Mouse (Mus musculus) hematopoietic stem cell, adult 5-6 weeks (primary cell): ENCODE measurements around the gene Mex3a. TPM values are rescaled to one million over a fixed set of nuclear protein-coding genes. Genes with fewer than 3 reads are reported as not detected.
A peak's percentile ranks its signal among the peaks of the same experiment; 100 is the strongest.

Experiments used
- ATAC-seq, 2 experiments: fragments of 125-278 bp in 1 of 2; replicated peaks in 1 of 2; 2 replicates each; pipeline ENCODE4 v1.8.0; 2016 to 2017; ENCODE audit warnings: inconsistent platforms in 2 of 2, mild to moderate bottlenecking in 2 of 2, moderate number of reproducible peaks in 2 of 2, low read depth in 1 of 2, moderate TSS enrichment in 1 of 2; ENCODE audit not compliant: low FRiP score in 2 of 2, poor library complexity in 2 of 2, severe bottlenecking in 2 of 2, insufficient read depth in 1 of 2, low TSS enrichment in 1 of 2
- total RNA-seq: library from RNA; stranded (forward); fragments of 172-1452, 232-1000 nt; gene quantifications from 2 replicates; pipeline ENCODE4 v1.2.3, GENCODE M21; 2017

Gene Mex3a
- total RNA-seq, 1 experiment from 2014 or later = 17.8 TPM

DNA sequence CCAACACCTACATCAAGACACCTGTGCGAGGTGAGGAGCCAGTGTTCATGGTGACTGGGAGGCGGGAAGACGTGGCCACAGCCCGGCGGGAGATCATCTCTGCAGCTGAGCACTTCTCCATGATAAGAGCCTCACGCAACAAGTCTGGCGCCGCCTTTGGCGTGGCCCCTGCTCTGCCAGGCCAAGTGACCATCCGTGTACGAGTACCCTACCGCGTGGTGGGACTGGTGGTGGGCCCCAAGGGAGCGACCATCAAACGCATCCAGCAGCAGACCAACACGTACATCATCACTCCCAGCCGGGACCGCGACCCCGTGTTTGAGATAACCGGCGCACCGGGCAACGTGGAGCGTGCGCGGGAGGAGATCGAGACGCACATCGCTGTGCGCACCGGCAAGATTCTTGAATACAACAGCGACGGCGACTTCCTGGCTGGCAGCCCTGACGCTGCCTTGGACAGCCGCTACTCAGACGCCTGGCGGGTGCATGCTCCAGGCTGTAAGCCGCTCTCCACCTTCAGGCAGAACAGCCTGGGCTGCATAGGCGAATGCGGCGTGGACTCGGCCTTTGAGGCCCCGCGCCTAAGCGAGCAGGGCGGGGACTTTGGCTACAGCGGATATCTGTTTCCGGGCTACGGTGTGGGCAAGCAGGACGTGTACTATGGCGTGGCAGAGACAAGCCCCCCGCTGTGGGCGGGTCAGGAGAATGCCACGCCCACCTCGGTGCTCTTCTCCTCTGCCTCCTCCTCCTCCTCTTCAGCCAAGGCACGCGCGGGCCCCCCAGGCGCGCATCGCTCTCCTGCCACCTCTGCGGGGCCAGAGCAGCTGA is 4.1 kb downstream of the Mex3a start:
- ATAC-seq = peak in 1 of 2 experiments; percentile 50; a peak in 3 of 4 replicates

DNA sequence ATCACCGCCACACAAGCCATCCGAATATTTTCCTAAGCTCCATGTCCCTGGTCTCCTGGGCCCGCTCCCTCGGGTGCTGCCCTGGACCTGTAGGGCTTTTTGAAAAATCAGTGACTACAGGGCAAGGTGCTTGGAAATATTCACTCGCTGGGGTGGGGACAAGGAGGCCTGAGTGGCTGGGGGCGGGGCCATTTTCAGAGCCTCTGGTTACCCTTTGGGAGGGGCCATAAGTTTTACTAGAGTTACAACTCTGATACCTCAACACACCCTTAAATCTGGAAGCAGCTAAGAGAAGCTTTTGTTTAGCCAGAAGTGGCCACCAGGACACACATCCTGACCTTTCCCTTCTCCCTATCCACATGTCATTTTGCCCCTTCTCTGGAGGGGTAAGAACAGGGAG is 5.0 kb downstream of the Mex3a start:
- no peak for ATAC-seq

DNA sequence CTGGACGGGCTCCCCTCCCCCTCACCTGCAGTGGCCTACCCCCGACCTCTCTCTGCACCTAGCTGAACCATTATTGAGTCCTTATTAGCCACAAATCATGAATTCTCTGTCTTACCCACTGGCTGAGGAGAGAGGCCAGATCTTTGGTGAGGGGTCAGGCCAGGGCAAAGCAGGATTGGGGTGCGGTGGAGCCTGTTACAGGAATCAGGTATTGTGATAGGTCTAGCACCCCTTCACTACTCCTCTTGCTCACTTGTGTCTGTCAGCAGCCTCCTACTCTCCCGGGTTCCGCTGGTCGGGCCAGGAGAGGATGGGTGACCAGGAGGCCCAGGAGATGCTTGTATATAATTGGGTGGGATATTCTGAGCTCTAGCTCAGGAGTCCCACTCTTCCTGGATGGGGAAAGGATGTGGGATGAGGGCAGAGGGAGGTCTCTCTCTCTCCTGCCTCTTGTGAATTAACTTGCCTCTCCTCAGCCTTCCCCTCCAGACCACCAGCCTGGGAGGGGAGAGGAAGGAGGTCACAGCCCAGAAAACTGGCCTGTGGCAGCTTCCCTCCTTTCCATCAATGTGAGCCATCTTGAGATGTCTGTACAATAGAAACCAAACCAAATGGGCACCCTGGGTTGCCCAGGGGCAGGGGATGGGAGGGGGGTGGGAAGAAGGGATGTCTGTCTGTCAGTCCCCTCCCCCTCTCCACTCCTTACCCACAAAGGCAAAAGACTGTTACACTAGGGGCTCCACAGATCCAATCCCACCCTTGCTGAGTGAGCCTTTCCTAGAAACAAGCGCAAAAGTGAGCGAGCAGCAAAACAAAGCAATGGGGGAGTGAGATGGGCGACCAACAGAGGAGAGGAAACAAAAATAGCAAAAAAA is 6.3 kb downstream of the Mex3a start:
- ATAC-seq = no peak

DNA sequence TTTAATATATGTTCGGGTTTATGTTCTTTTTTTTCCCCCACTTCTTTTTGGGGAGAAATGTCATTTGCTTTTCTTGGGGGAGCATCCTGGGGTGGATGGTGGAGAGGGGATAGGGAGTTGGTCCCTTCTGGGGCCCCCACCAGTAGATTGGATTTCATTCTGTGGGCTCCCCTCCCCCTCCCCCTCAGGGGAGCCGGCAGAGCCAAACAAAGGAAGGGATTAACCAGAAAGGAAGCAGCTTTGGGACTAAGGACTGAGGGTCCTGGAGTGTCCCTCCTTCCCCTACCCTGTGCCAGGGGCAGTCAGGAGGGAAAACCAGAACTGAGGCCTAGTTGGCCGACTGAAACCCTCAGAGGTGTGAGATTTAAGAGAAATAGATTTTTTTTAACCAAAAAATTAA is 7.2 kb downstream of the Mex3a start:
- no peak for ATAC-seq

DNA sequence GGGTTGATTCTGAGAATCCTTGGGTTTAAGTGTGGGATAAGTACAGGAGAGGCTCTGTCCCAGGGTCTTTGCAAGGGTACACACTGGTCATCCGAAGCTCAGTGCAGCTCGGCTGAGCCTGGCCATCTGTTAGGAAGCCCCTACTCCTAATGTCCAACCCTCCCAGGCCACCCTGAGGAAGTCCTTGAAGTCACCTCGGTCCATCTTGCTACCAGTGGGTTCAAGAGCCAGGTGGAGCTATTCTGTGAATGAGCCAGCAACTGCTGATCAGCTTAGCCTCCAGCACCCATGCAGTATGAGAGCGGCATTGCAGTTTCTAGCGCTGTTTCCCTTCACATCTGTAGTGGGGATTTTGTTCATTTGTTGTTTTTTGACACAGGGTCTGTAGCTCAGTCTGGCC is 7.9 kb downstream of the Mex3a start:
- ATAC-seq = no peak

DNA sequence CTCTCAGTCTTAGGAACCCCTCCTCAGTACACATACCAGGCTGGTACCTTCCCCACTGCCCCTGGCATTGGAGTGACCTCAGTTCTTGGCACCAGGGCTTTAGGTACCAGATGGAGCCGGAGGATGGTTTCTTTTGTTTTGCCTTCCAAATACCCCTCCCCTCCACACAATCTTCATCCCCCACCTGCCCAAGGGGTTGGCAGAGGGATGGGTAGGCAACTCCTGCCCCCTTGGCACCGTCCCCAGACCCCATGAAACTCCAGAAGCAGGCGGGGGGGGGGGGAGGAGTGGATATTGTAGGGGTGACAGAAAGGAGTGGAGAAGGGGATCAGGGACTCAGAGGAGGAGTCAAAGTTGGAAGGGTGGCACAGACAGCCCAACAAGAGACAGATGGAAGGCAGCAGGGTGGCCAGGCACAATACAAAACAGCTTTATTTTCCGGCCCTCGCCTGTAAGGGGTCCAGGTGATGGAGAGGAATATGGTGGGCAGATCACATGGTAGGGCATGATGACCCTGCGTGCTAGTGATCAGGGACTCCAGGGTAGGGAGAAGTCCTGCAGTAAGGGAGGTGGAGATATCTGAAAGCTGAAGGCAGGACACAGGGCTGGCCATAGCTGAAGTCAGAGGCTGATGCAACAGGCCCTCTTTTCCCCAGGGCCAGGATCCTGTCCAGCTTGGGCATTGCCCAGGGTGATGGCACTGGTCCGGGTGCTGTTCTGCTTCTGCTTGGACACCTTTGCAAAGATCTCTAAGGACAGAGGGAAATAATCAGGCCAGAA is 9.6 kb downstream of the Mex3a start:
- ATAC-seq = no peak

DNA sequence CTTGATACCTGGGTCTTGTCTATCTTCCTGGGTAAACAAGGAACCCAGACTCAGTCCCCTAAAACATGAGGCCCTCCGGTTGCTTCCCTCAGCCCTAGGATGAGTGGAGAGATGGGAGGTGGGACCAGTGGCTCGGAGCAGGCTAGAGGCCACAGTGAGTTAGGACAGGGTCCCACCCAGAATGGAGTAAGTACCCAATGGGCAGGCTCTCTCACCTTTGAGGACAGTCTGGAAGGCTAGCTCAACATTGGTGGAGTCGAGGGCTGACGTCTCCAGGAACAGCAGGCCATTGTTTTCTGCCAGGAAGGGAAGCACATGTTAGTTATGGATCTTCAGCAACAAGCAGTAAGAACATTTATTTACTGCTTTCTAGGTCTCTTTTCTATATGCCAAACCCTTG is 10.3 kb downstream of the Mex3a start:
- no peak for ATAC-seq

DNA sequence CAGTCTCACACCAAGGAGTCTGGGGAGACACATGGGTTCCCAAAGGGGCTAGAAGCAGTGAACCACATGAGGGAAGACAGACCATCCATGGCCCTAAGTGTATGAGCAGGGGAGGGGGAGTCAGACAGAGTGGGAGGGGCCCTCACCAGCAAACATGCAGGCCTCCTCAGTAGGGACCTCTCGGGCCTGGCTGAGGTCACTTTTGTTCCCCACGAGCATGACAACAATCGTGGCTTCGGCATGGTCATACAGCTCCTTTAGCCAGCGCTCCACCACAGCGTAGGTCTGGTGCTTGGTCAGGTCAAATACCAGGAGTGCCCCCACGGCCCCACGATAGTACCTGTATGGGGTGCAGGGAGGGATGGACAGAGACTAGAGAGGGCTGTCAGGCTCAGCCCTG is 11.0 kb downstream of the Mex3a start:
- ATAC-seq = no peak

DNA sequence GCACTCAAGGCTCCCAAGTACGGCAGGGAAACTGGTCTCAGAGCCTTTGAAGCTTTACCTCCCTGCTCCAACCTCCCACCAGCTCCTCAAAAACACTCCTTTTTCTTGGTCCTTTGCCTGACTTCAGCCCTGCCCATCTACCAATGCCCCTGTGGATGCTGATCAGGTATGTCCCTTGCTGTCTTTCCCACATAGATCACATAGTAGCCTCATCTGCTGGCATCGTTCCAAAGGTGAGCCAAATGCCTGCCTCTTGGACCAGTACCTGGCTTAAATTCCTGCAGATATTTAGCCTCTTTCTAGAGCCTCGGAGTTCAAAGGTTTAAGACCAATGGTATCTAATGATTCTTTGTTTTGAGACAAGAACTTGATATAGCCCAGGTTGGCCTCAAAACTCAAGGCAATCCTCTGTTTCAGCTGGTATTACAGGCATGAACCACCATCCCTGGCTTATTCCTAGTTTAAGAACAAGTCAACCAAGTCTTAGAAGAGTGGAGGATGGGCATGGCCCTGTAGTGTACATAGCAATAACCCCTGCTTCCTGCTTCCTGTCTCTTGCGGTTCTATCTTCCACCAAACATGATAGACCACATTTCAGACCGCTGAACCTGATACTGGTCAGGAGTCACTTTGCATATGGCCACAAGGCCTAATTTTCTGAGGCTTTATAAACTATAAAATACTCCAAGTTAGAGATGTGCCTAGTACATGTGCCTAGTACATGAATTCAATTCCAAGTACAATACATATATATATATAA is 11.6 kb downstream of the Mex3a start:
- ATAC-seq = no peak; a peak in 1 of 4 replicates

DNA sequence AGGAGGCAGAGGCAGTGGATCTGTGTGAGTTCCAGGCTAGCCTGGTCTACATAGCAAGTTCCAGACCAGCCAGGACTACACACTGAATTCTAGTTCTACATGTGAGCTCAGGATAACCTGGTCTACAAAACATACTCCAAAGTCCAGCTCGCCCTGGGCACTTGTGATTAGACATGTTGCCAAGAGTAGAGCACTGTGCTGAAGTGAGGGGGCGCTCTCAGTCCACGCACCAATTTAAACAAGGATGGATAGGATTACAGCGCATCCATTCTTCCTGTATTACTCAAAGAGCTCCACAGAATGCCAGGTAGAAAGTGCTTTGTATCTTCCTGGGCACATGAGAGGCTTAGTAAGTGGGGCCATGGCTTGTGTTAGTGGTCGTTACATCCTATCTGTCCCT is 12.3 kb downstream of the Mex3a start:
- ATAC-seq = no peak

DNA sequence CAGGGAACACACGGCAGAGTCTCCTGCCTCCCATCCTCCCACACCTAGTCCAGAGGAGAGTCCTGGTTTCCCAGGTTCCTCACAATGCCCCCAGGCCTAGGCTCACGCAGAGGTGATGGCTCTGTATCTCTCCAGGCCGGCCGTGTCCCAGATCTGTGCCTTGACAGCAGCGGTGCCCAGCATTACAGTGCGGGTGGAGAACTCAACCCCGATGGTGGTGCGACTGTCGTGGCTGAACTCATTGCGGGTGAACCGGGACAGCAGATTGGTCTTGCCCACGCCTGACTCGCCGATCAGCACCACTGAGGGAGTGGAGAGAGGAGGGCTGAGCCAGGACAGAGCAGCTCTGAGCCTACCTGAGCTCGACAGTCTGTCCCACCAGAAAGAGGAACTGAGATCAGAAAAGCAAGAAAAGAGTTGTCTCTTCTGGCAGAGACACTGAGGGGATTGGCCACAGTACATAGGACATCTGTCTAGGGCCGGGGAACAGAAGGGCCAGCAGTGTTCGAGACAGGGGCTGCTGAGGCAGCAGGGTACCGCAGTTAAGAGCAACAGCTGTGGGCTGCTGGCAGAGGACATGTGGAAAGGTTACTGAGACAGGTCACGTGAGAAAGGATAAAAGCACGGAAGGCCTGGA is 12.9 kb downstream of the Mex3a start:
- ATAC-seq = peak; percentile 33 to 40; a peak in 3 of 4 replicates

DNA sequence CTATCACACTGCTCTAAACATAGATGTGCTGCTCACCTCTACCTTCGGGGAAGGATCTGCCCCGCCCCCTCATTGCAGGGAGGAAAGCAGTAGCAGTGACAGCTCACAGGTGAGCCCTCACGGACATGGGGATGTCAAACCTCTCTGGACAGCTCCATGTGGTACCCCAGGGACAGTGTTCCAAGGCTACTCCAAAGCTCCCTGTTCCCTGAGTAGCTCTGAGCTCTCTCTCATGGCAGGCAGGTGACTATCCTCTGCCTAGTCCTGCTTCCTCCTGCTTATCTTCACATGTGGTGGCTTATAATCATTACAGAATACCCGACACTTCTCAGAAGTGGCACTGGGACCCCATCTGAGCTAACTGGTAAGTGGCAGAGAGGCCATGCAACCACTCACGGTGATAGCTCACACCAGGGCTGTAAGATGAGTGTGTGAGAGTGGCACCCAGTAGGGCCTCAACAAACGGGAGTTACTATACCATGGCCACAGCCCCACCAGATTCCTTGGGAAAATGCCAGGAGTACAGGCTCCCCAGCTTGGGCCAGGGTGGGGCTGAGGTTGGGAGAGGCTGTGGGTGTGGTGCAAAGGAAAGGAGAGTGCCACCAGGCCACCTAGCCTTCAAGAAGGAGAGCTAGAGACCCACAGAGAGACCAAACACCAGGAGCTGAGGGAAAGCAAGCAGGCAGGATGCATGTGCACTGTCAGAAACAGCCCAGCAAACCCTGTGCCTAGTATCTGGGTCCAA is 14.7 kb downstream of the Mex3a start:
- no peak for ATAC-seq

DNA sequence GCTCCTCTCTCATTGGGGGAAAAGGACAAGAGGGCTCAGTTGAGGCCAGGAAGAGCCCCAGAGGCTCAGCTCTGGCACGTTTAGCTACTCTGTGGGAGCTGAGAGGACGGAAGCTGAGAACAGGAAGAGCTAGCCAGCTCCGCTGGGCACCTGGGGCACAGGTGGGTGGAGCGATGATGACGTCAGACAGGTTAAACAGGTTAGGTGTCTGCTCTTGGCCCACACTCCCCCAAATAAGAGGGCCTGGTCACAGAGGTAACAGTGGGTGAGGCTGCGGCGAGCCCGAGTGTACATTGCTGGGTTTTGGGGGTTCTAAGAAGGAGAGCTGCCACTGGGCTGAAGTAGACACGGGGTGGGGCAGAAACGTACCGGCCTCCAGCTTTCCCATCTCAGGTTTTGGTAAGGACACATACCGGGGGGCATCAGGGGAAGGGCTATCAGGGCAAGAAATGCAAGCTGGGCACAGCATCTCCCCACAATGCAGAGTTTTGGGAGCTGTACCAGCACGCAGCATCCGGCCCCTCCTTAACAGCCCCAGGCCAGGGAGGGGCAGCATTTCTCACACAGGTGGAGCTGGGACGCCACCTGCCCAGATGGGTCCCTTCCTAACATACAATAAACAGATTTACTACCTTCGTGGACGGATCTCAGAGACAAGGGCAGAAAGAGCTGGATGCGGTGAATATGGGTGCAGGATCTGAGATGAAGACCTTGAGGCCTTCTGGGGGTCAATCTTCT is 16.2 kb downstream of the Mex3a start, which contains the start of gene Rab25:
Rab25 (minus strand) TSS at position 121 of the 738 bp plus-strand sequence.
- ATAC-seq = no peak

DNA sequence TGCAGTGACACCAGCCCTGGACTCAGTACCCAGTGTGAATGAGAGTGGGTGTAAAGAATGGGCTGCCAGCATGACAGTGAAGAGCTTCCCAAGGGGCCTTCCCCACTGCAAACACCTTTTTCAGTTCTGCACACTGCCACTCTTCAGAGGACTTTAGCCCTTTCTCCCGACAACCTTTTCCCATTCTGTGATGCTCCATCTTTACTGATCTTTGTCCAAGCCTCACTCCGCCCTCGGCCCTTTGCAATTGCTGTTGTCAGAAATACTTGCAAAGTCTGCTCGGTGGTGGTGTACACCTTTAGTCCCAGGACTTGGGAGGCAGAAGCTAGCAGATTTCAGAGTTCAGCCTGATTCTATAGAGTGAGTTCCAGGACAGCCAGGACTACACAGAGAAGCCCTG is 19.4 kb downstream of the Mex3a start:
- ATAC-seq = no peak

DNA sequence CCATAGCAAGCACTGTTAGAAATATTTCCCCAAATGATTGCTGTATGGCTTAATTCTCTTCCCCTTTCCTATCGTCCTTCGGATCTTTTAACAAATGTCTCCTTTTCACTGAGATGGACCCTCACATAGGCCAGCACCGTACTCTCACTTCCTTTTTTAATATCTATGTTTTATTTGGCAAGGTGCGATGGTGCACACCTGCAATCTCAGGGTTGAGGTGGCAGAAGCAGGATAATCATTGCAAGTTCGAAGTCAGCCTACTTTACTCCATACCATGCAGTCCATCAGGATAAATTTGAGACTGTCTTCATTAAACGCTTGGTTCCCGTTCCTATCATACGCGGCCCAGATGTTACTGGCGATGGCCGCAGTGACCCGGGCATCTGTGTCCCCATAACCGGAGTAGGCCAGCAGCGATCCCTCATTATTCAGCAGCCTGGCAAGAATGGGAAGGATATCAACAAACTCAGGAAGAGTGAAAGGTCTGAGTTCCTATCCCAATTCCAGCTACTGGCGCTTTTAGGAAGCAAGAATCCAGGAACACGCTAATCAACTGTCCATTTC is 20.0 kb downstream of the Mex3a start:
- ATAC-seq = 0 out of 4 replicates have a peak, but pooled peaks of 1 of the 2 experiments have one; percentile 2
